Mouse (Mus musculus) stomach, embryonic 16.5 days (tissue): ENCODE measurements around the gene Fam178b. TPM values are rescaled to one million over a fixed set of nuclear protein-coding genes. Genes with fewer than 3 reads are reported as not detected.
"Not testable (repeated sequence)": the region's sequence is repeated elsewhere in the genome, so short reads cannot be mapped to it uniquely, and the experiment has no call there.

Source experiments
- ATAC-seq: fragments of 200-750 bp; cut with Nextera tagmentation; 2 replicates; pipeline ENCODE4 v1.8.0; 2017; ENCODE audit warnings: moderate number of reproducible peaks, moderate TSS enrichment; ENCODE audit not compliant: insufficient read depth, low FRiP score
- H3K27ac ChIP-seq: fragments of 300-500 bp; sonication (generic); 2 replicates; pipeline ENCODE4 v1.5.1; 2014; ENCODE audit warnings: low read length
- H3K27me3 ChIP-seq: fragments of 300-500 bp; sonication (generic); 2 replicates; pipeline ENCODE4 v1.6.1; 2014; ENCODE audit warnings: low read length, control low read depth, mixed read lengths; ENCODE audit not compliant: control insufficient read depth, insufficient read depth
- H3K36me3 ChIP-seq: fragments of 300-500 bp; sonication (generic); 2 replicates; pipeline ENCODE4 v1.6.1; 2014; ENCODE audit warnings: low read length; ENCODE audit not compliant: control insufficient read depth, insufficient read depth
- H3K4me1 ChIP-seq: fragments of 300-500 bp; sonication (generic); 2 replicates; pipeline ENCODE4 v1.6.1; 2014; ENCODE audit warnings: low read length, control low read depth, mixed read lengths; ENCODE audit not compliant: control insufficient read depth, insufficient read depth
- H3K4me2 ChIP-seq: fragments of 300-500 bp; sonication (generic); 2 replicates; pipeline ENCODE4 v1.6.1; 2014; ENCODE audit warnings: low read depth, low read length, mixed read lengths
- H3K4me3 ChIP-seq: fragments of 300-500 bp; sonication (generic); replicated peaks from 2 replicates; pipeline ENCODE4 v1.5.1; 2014; ENCODE audit warnings: mild to moderate bottlenecking, low read length
- H3K9ac ChIP-seq: fragments of 300-500 bp; sonication (generic); 2 replicates; pipeline ENCODE4 v1.6.1; 2014; ENCODE audit warnings: low read length
- H3K9me3 ChIP-seq: fragments of 300-500 bp; sonication (generic); replicated peaks from 2 replicates; pipeline ENCODE4 v1.6.1; 2016; ENCODE audit warnings: low read length, control low read depth; ENCODE audit not compliant: control insufficient read depth
- WGBS: fragments of 180-500 bp; shearing (Covaris S2); extraction: QIAGEN DNeasy Blood & Tissue Kit; methylation state at CpG from one replicate; pipeline ENCODE4 v1.1.7; 2014; 5-methylcytosine and 5-hydroxymethylcytosine counted together
- polyA plus RNA-seq: library from polyadenylated mRNA; unstranded; fragments of >200 nt; fragmentation: Nextera tagmentation; extraction: Ambion mirVana; gene quantifications from 2 replicates; pipeline ENCODE4 v1.2.1, GENCODE M21; 2015

The Fam178b gene
- polyA plus RNA-seq, 1 experiment from 2014 or later: 0.50 TPM

- Histone ChIP-seq H3K36me3 (no peaks in the 10 kb centered on the region), H3K9me3 (no peaks in the 10 kb centered on the region), H3K4me2 (no peak overlapping the region), H3K27ac (no peak overlapping the region), H3K27me3 (no peaks in the 10 kb centered on the region), H3K9ac (no peak overlapping the region), H3K4me3 (no peak overlapping the region), H3K4me1 (no peaks in the 10 kb centered on the region; the same call in 1 of the 2 replicates)
- WGBS: 9% methylated on average over 13 of the region's 13 CpGs
- peak; percentile 83 for ATAC-seq
These were observed 956 bp upstream of the Fam178b start for GRCm38 (mm10) chr1:36683810-36684467.

DNA sequence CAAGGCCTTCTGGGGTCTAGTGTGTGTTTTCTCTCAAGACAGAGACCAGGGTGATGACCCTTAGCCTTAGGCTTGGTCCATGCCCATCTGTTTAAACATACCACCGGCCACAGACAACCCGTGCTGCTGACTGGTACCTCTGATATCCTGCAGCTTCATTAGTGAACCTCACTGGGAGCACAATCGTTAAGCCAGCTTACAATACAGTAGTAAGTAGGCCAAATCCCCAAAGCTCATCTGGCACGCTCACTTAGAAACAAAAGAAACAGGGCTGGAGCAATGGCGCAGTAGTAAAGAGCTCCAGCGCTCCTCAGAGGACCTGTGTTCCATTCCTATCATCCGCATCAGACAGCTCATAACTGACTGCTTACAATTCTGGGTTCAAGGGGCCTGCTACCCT is 2.1 kb downstream of the Fam178b start:
- WGBS: 73% methylated on average over 7 of the region's 7 CpGs
- no peak for ATAC-seq
- H3K36me3 ChIP-seq: no peaks in the 10 kb centered on the region

DNA sequence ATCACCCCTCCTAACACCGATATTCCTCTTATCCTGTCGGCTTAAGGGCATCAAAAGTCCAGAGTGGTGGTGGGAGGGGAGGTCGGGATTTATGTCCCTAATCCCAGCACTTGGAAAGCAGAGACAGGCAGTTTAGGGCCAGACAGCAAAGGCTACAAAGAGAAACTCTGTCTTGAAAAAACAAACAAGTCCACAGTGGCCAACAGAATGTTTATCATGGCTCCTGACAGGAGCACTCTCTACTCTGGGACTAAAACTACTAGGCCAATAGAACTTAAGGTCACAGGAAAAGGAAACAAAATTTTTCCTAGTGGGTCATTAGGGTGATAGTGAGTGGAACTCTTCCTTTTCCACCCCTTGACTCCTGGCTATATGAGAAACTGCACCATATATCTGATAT is 8.0 kb downstream of the Fam178b start:
- H3K4me2 ChIP-seq: no peak overlapping the region
- no peak for ATAC-seq
- no peak overlapping the region for H3K9ac ChIP-seq
- H3K27me3 ChIP-seq: no peaks in the 10 kb centered on the region
- H3K4me3 ChIP-seq: no peak overlapping the region
- H3K4me1 ChIP-seq: no peaks in the 10 kb centered on the region
- WGBS: 21% methylated on average over 3 of the region's 3 CpGs
- H3K36me3 ChIP-seq: no peaks in the 10 kb centered on the region
- no peak overlapping the region for H3K27ac ChIP-seq
- no peaks in the 10 kb centered on the region for H3K9me3 ChIP-seq

More for the DNA sequence above, 2.1 kb downstream of the Fam178b start:
- no peak overlapping the region for H3K4me3 ChIP-seq
- no peaks in the 10 kb centered on the region for H3K9me3 ChIP-seq
- H3K9ac ChIP-seq: no peak overlapping the region
- H3K4me1 ChIP-seq: no peaks in the 10 kb centered on the region; the same call in 1 of the 2 replicates
- H3K4me2 ChIP-seq: no peak overlapping the region
- no peak overlapping the region for H3K27ac ChIP-seq
- no peaks in the 10 kb centered on the region for H3K27me3 ChIP-seq

DNA sequence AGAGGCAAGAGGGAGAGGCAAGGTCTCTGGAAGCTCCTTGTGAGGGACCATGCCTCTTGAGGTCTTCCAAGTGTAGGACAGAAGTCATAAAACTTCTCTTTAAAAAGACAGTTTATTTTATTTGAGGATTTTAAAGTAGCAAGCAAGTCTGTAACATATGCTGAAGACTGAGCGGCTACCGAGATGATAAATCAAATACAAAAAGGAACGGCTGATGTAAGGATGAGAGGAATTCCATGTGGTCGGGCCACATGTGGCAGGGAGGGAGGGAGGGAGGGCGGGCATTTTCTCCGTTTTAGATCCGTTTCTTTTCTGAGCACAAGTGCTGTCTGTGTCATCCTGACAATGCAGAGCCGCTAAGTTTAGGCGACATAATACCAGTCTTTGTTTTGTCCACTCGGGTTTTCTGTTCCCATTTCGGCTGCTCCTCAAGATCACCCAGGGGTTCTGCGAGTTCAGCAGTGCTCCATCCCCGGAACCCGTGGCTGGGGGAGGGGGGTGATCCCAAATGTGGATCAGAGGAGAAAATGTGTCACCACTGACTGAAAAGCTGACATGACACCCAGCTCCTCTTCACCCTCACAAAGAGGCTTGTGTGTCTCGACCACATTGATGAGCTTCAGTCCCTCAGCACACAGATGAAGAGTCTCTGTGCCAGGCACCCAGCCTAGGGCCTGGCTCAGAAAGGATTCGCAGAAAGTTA is 10.2 kb downstream of the Fam178b start:
- Histone ChIP-seq H3K4me3 (no peak overlapping the region), H3K4me2 (no peak overlapping the region), H3K9ac (no peak overlapping the region), H3K4me1 (no peaks in the 10 kb centered on the region), H3K9me3 (no peaks in the 10 kb centered on the region), H3K36me3 (no peaks in the 10 kb centered on the region), H3K27ac (no peak overlapping the region), H3K27me3 (no peaks in the 10 kb centered on the region)
- ATAC-seq: no peak
- 40% methylated on average over 16 of the region's 16 CpGs for WGBS

GRCm38 (mm10) chr1:36671260-36671659 is 11.7 kb downstream of the Fam178b start:
- H3K4me1 ChIP-seq: no peaks in the 10 kb centered on the region
- H3K27ac ChIP-seq: no peak overlapping the region
- H3K4me2 ChIP-seq: no peak overlapping the region
- ATAC-seq: no peak
- no peaks in the 10 kb centered on the region for H3K9me3 ChIP-seq
- H3K36me3 ChIP-seq: no peaks in the 10 kb centered on the region
- WGBS: 84% methylated on average over 10 of the region's 10 CpGs
- H3K9ac ChIP-seq: no peak overlapping the region
- H3K4me3 ChIP-seq: no peak overlapping the region
- no peaks in the 10 kb centered on the region for H3K27me3 ChIP-seq

- no peak for ATAC-seq
- Histone ChIP-seq H3K4me2 (no peak overlapping the region), H3K9ac (no peak overlapping the region), H3K27me3 (no peaks in the 10 kb centered on the region), H3K4me3 (no peak overlapping the region), H3K4me1 (no peaks in the 10 kb centered on the region), H3K27ac (no peak overlapping the region), H3K36me3 (no peaks in the 10 kb centered on the region), H3K9me3 (no peaks in the 10 kb centered on the region)
- 59% methylated on average over 4 of the region's 4 CpGs for WGBS
These were observed 12.7 kb downstream of the Fam178b start for GRCm38 (mm10) chr1:36670256-36670655.

GRCm38 (mm10) chr1:36668007-36668406 is 15.0 kb downstream of the Fam178b start:
- H3K4me1 ChIP-seq, ATAC-seq, H3K4me3 ChIP-seq, H3K27ac ChIP-seq, H3K9me3 ChIP-seq, H3K27me3 ChIP-seq, H3K4me2 ChIP-seq, H3K36me3 ChIP-seq, H3K9ac ChIP-seq: not testable (repeated sequence)
- WGBS: 73% methylated on average over 4 of the region's 4 CpGs

DNA sequence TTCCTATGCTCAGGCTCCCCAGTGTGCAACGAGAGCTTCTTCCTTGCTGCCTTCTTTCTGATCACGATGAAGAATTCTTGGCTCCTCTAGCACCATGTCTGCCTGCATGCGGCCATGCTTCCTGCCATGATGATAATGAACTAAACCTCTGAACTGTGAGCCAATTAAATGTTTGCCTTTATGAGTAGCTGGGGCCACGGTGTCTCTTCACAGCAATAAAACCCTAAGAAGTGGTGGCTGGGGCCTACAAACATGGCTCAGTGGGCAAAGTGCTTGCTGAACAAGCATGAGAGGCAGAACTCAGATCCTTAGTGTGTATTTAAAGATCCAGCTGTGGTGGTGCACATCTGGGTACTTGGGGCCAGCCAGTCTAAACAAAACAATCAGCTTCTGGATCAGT is 17.0 kb downstream of the Fam178b start:
- Histone ChIP-seq H3K27ac (peak overlapping the region; percentile 71), H3K9me3 (no peaks in the 10 kb centered on the region), H3K9ac (no peak overlapping the region), H3K36me3 (no peaks in the 10 kb centered on the region), H3K4me3 (no peak overlapping the region), H3K4me2 (no peak overlapping the region), H3K4me1 (no peaks in the 10 kb centered on the region), H3K27me3 (no peaks in the 10 kb centered on the region)
- ATAC-seq: no peak
- WGBS: 58% methylated on average over 4 of the region's 4 CpGs

- Histone ChIP-seq H3K4me3 (no peak overlapping the region), H3K4me1 (no peaks in the 10 kb centered on the region), H3K4me2 (no peak overlapping the region), H3K36me3 (no peaks in the 10 kb centered on the region), H3K27ac (peak overlapping the region; percentile 71), H3K9ac (no peak overlapping the region), H3K9me3 (no peaks in the 10 kb centered on the region), H3K27me3 (no peaks in the 10 kb centered on the region)
- peak; percentile 65; the same call in 1 of the 2 replicates for ATAC-seq
- WGBS: 60% methylated on average over 11 of the region's 11 CpGs
These were observed 17.7 kb downstream of the Fam178b start for GRCm38 (mm10) chr1:36665165-36665723.
